Mouse (Mus musculus) lung, postnatal 10 days (tissue): ENCODE measurements around the gene Gm2035.
"Not testable (repeated sequence)": the region's sequence is repeated elsewhere in the genome, so short reads cannot be mapped to it uniquely, and the experiment has no call there.

Experiments used
- DNase-seq: peaks from one replicate; pipeline ENCODE4 v3.0.0; 2021

The Gm2035 gene

GRCm38 (mm10) chr12:87919721-87920120, at the start of gene Gm2035:
TSS of gene Gm2035 (minus strand) at chr12:87919857.
- DNase-seq: not testable (repeated sequence)

GRCm38 (mm10) chr12:87953780-87954179, 34.1 kb upstream of the Gm2035 start, which contains the start of gene Gm2042:
TSS of gene Gm2042 (plus strand) at chr12:87954080.
- not testable (repeated sequence) for DNase-seq

GRCm38 (mm10) chr12:87895070-87895469, 24.6 kb downstream of the Gm2035 start, which contains the start of gene Gm2022:
TSS of gene Gm2022 (plus strand) at chr12:87895370.
- not testable (repeated sequence) for DNase-seq

- DNase-seq: not testable (repeated sequence)
Measured at GRCm38 (mm10) chr12:87873772-87874171, 45.9 kb downstream of the Gm2035 start, which contains the start of gene Gm2016. TSS of gene Gm2016 (plus strand) at chr12:87874072.
